Mouse (Mus musculus): ENCODE results near the gene Dennd5a. TPM values are rescaled to one million over a fixed set of nuclear protein-coding genes. Genes with fewer than 3 reads are reported as not detected.

Gene Dennd5a
- polyA plus RNA-seq, 1 experiment from 2014 or later, result 27.3 TPM

DNA sequence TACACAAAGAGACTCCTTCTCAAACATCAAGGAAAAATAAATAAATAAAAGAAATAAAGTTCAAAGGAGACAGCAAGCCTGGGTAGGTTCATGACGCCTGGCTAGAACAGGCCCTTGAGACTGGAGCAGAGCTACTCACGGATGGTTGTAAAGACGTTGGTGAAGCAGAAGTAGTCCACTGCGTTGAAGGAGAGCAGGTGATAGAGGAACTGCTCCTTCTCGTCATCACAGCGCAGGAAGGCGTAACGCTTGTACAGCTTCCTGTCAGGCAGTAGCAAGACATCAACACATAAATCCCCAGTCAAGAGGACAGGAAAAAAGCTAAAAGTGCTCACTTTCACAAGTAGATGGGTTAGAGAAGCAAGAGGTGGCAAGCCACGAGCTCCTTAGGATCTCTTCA is 59.3 kb downstream of the Dennd5a start:
- ATAC-seq (ENCODE audit: insufficient read depth, low FRiP score), result no peak
- Histone ChIP-seq H3K4me1 (ENCODE audit: control insufficient read depth, insufficient read depth, low read length) (no peaks in the 10 kb centered on the region), H3K27ac (ENCODE audit: low read length) (no peak overlapping the region), H3K27me3 (ENCODE audit: control insufficient read depth, insufficient read depth, low read length) (no peaks in the 10 kb centered on the region), H3K9ac (ENCODE audit: low read length) (no peak overlapping the region), H3K36me3 (ENCODE audit: control insufficient read depth, insufficient read depth, low read length) (peaks cover 37% of the 10 kb centered on the region), H3K4me3 (replicated peaks; ENCODE audit: low read length) (no peak overlapping the region), H3K4me2 (ENCODE audit: low read depth, low read length) (no peak overlapping the region), H3K9me3 (replicated peaks; ENCODE audit: control insufficient read depth, low read length) (no peaks in the 10 kb centered on the region)
- WGBS, result 82% methylated on average over 9 of the region's 9 CpGs

DNA sequence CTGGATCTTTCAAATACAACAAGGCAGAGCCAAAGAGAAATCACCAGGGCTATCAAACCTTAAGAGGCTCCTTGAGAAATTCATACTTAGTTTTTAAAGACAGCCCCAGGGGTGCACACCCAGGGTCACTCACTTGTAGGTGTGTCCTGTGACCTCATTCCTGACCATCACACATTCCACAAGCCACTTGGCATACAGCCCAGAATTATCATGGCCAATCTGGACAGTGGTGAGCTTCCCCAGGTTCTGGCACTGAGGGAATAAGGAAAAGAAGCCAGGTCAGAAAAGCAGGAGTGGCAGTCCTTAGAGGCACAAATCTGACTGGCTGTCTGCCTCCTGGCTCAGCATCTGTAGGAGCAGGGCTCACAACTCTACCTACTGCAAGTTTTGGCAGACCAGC is 61.4 kb downstream of the Dennd5a start:
- no peak for ATAC-seq (ENCODE audit: insufficient read depth, low FRiP score)
- Histone ChIP-seq H3K36me3 (ENCODE audit: control insufficient read depth, insufficient read depth, low read length) (peaks cover 40% of the 10 kb centered on the region; the same call in 1 of the 2 replicates), H3K9ac (ENCODE audit: low read length) (no peak overlapping the region), H3K27ac (ENCODE audit: low read length) (no peak overlapping the region), H3K4me3 (replicated peaks; ENCODE audit: low read length) (no peak overlapping the region), H3K27me3 (ENCODE audit: control insufficient read depth, insufficient read depth, low read length) (no peaks in the 10 kb centered on the region), H3K9me3 (replicated peaks; ENCODE audit: control insufficient read depth, low read length) (no peaks in the 10 kb centered on the region), H3K4me2 (ENCODE audit: low read depth, low read length) (no peak overlapping the region), H3K4me1 (ENCODE audit: control insufficient read depth, insufficient read depth, low read length) (no peaks in the 10 kb centered on the region)

GRCm38 (mm10) chr7:109892530-109892929 is 67.7 kb downstream of the Dennd5a start:
- no peak; the same call in 1 of the 2 replicates for ATAC-seq (ENCODE audit: insufficient read depth, low FRiP score)
- 0 out of 2 replicates have a peak, but pooled peaks cover 9% of the 10 kb centered on the region for H3K36me3 ChIP-seq (ENCODE audit: control insufficient read depth, insufficient read depth, low read length)
- H3K9me3 ChIP-seq (replicated peaks; ENCODE audit: control insufficient read depth, low read length), result no peaks in the 10 kb centered on the region
- no peaks in the 10 kb centered on the region for H3K4me1 ChIP-seq (ENCODE audit: control insufficient read depth, insufficient read depth, low read length)
- no peak overlapping the region for H3K9ac ChIP-seq (ENCODE audit: low read length)
- no peak overlapping the region for H3K4me2 ChIP-seq (ENCODE audit: low read depth, low read length)
- WGBS, result 44% methylated on average over 3 of the region's 3 CpGs
- no peak overlapping the region for H3K27ac ChIP-seq (ENCODE audit: low read length)
- no peaks in the 10 kb centered on the region for H3K27me3 ChIP-seq (ENCODE audit: control insufficient read depth, insufficient read depth, low read length)
- no peak overlapping the region for H3K4me3 ChIP-seq (replicated peaks; ENCODE audit: low read length)

- Histone ChIP-seq H3K9ac (ENCODE audit: low read length) (no peak overlapping the region), H3K27ac (ENCODE audit: low read length) (no peak overlapping the region), H3K9me3 (replicated peaks; ENCODE audit: control insufficient read depth, low read length) (no peaks in the 10 kb centered on the region), H3K4me1 (ENCODE audit: control insufficient read depth, insufficient read depth, low read length) (no peaks in the 10 kb centered on the region), H3K4me3 (replicated peaks; ENCODE audit: low read length) (no peak overlapping the region), H3K27me3 (ENCODE audit: control insufficient read depth, insufficient read depth, low read length) (no peaks in the 10 kb centered on the region), H3K36me3 (ENCODE audit: control insufficient read depth, insufficient read depth, low read length) (0 out of 2 replicates have a peak, but pooled peaks cover 9% of the 10 kb centered on the region), H3K4me2 (ENCODE audit: low read depth, low read length) (no peak overlapping the region)
- no peak for ATAC-seq (ENCODE audit: insufficient read depth, low FRiP score)
- WGBS, result 81% methylated on average over 4 of the region's 4 CpGs
These were observed 68.5 kb downstream of the Dennd5a start for GRCm38 (mm10) chr7:109891786-109892185.

GRCm38 (mm10) chr7:109890256-109890655 is 70.0 kb downstream of the Dennd5a start:
- 91% methylated on average over 2 of the region's 2 CpGs for WGBS
- Histone ChIP-seq H3K27me3 (ENCODE audit: control insufficient read depth, insufficient read depth, low read length) (no peaks in the 10 kb centered on the region), H3K36me3 (ENCODE audit: control insufficient read depth, insufficient read depth, low read length) (0 out of 2 replicates have a peak, but pooled peaks cover 9% of the 10 kb centered on the region), H3K9me3 (replicated peaks; ENCODE audit: control insufficient read depth, low read length) (no peaks in the 10 kb centered on the region), H3K4me1 (ENCODE audit: control insufficient read depth, insufficient read depth, low read length) (no peaks in the 10 kb centered on the region), H3K4me2 (ENCODE audit: low read depth, low read length) (no peak overlapping the region), H3K9ac (ENCODE audit: low read length) (no peak overlapping the region), H3K4me3 (replicated peaks; ENCODE audit: low read length) (no peak overlapping the region), H3K27ac (ENCODE audit: low read length) (no peak overlapping the region)
- no peak for ATAC-seq (ENCODE audit: insufficient read depth, low FRiP score)

GRCm38 (mm10) chr7:109889300-109889699 is 71.0 kb downstream of the Dennd5a start:
- no peak overlapping the region for H3K27ac ChIP-seq (ENCODE audit: low read length)
- no peak overlapping the region for H3K4me3 ChIP-seq (replicated peaks; ENCODE audit: low read length)
- H3K4me2 ChIP-seq (ENCODE audit: low read depth, low read length), result no peak overlapping the region
- 0 out of 2 replicates have a peak, but pooled peaks cover 5% of the 10 kb centered on the region for H3K36me3 ChIP-seq (ENCODE audit: control insufficient read depth, insufficient read depth, low read length)
- WGBS, result 73% methylated on average over 5 of the region's 5 CpGs
- no peaks in the 10 kb centered on the region for H3K9me3 ChIP-seq (replicated peaks; ENCODE audit: control insufficient read depth, low read length)
- H3K9ac ChIP-seq (ENCODE audit: low read length), result no peak overlapping the region
- no peak for ATAC-seq (ENCODE audit: insufficient read depth, low FRiP score)
- H3K4me1 ChIP-seq (ENCODE audit: control insufficient read depth, insufficient read depth, low read length), result no peaks in the 10 kb centered on the region
- no peaks in the 10 kb centered on the region for H3K27me3 ChIP-seq (ENCODE audit: control insufficient read depth, insufficient read depth, low read length)

GRCm38 (mm10) chr7:109886249-109886648 is 74.0 kb downstream of the Dennd5a start:
- no peak for ATAC-seq (ENCODE audit: insufficient read depth, low FRiP score)
- Histone ChIP-seq H3K4me1 (ENCODE audit: control insufficient read depth, insufficient read depth, low read length) (no peaks in the 10 kb centered on the region), H3K9ac (ENCODE audit: low read length) (no peak overlapping the region), H3K36me3 (ENCODE audit: control insufficient read depth, insufficient read depth, low read length) (no peaks in the 10 kb centered on the region), H3K27me3 (ENCODE audit: control insufficient read depth, insufficient read depth, low read length) (no peaks in the 10 kb centered on the region), H3K4me3 (replicated peaks; ENCODE audit: low read length) (no peak overlapping the region), H3K4me2 (ENCODE audit: low read depth, low read length) (no peak overlapping the region), H3K9me3 (replicated peaks; ENCODE audit: control insufficient read depth, low read length) (no peaks in the 10 kb centered on the region), H3K27ac (ENCODE audit: low read length) (no peak overlapping the region)
- 91% methylated on average over 1 of the region's 1 CpGs for WGBS

DNA sequence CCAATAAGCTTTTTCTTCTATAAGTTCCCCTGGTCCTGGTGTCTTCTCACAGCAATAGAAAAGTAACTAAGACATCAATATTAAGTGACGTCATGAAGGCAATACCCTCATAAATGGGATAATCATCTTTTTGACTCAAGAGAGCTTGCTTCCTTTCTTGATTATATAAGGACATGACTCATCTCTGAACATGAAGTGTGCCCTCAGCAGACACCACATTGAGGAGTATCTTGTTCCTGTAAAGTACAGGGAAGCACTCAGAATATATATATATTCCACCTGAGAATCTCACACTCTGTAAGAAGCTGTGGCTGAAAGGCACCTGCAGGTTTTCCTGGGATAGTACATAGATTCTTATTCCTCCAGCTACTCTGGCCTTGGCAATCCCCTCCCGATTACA is 77.7 kb downstream of the Dennd5a start:
- no peak overlapping the region for H3K9ac ChIP-seq (ENCODE audit: low read length)
- ATAC-seq (ENCODE audit: insufficient read depth, low FRiP score), result no peak
- H3K4me3 ChIP-seq (replicated peaks; ENCODE audit: low read length), result no peak overlapping the region
- H3K4me2 ChIP-seq (ENCODE audit: low read depth, low read length), result no peak overlapping the region
- no peaks in the 10 kb centered on the region for H3K27me3 ChIP-seq (ENCODE audit: control insufficient read depth, insufficient read depth, low read length)
- 84% methylated on average over 2 of the region's 2 CpGs for WGBS
- H3K9me3 ChIP-seq (replicated peaks; ENCODE audit: control insufficient read depth, low read length), result no peaks in the 10 kb centered on the region
- no peaks in the 10 kb centered on the region for H3K4me1 ChIP-seq (ENCODE audit: control insufficient read depth, insufficient read depth, low read length)
- H3K27ac ChIP-seq (ENCODE audit: low read length), result no peak overlapping the region
- H3K36me3 ChIP-seq (ENCODE audit: control insufficient read depth, insufficient read depth, low read length), result no peaks in the 10 kb centered on the region

- Histone ChIP-seq H3K4me3 (replicated peaks; ENCODE audit: low read length) (no peak overlapping the region), H3K4me1 (ENCODE audit: control insufficient read depth, insufficient read depth, low read length) (no peaks in the 10 kb centered on the region), H3K9ac (ENCODE audit: low read length) (no peak overlapping the region), H3K36me3 (ENCODE audit: control insufficient read depth, insufficient read depth, low read length) (no peaks in the 10 kb centered on the region), H3K4me2 (ENCODE audit: low read depth, low read length) (no peak overlapping the region), H3K27me3 (ENCODE audit: control insufficient read depth, insufficient read depth, low read length) (no peaks in the 10 kb centered on the region), H3K27ac (ENCODE audit: low read length) (no peak overlapping the region), H3K9me3 (replicated peaks; ENCODE audit: control insufficient read depth, low read length) (no peaks in the 10 kb centered on the region)
- no peak for ATAC-seq (ENCODE audit: insufficient read depth, low FRiP score)
- 46% methylated on average over 2 of the region's 2 CpGs for WGBS
These were observed 78.6 kb downstream of the Dennd5a start for GRCm38 (mm10) chr7:109881561-109882099.
